Mouse (Mus musculus) forebrain, embryonic 11.5 days (tissue): ENCODE results near the gene Megf8. TPM values are rescaled to one million over a fixed set of nuclear protein-coding genes. Genes with fewer than 3 reads are reported as not detected.

Source experiments
- ATAC-seq: fragments of 200-750 bp; cut with Nextera tagmentation; replicated peaks from 2 replicates; pipeline ENCODE4 v1.8.0; 2017; ENCODE audit warnings: moderate TSS enrichment; ENCODE audit not compliant: low FRiP score
- DNase-seq: peaks from one replicate; pipeline ENCODE4 v3.0.0-alpha.2; 2017; ENCODE audit warnings: low spot score
- H3K27ac ChIP-seq: fragments of 300-500 bp; sonication (generic); 2 replicates; pipeline ENCODE4 v1.5.1; 2014; ENCODE audit warnings: low read depth, low read length
- H3K27me3 ChIP-seq: fragments of 300-500 bp; sonication (generic); 2 replicates; pipeline ENCODE4 v1.6.1; 2014; ENCODE audit warnings: mild to moderate bottlenecking, low read length, mixed read lengths; ENCODE audit not compliant: control insufficient read depth, insufficient read depth
- H3K36me3 ChIP-seq: fragments of 300-500 bp; sonication (generic); 2 replicates; pipeline ENCODE4 v1.6.1; 2014; ENCODE audit warnings: mild to moderate bottlenecking, low read length, moderate library complexity, mixed read lengths; ENCODE audit not compliant: control insufficient read depth, insufficient read depth
- H3K4me1 ChIP-seq: fragments of 300-500 bp; sonication (generic); replicated peaks from 2 replicates; pipeline ENCODE4 v1.6.1; 2014; ENCODE audit warnings: low read length, mixed read lengths; ENCODE audit not compliant: control insufficient read depth, insufficient read depth
- H3K4me2 ChIP-seq: fragments of 300-500 bp; sonication (generic); 2 replicates; pipeline ENCODE4 v1.6.1; 2014; ENCODE audit warnings: low read depth, mild to moderate bottlenecking, low read length, moderate library complexity, mixed read lengths; ENCODE audit not compliant: severe bottlenecking
- H3K4me3 ChIP-seq: fragments of 300-500 bp; sonication (generic); 2 replicates; pipeline ENCODE4 v1.5.1; 2014; ENCODE audit warnings: low read depth, low read length
- H3K9ac ChIP-seq: fragments of 300-500 bp; sonication (generic); 2 replicates; pipeline ENCODE4 v1.6.1; 2014; ENCODE audit warnings: low read length
- H3K9me3 ChIP-seq: fragments of 300-500 bp; sonication (generic); 2 replicates; pipeline ENCODE4 v1.6.1; 2016; ENCODE audit warnings: low read length, mixed read lengths; ENCODE audit not compliant: control insufficient read depth
- WGBS: fragments of 180-500 bp; shearing (Covaris S2); extraction: QIAGEN DNeasy Blood & Tissue Kit; methylation state at CpG from one replicate; pipeline ENCODE4 v1.1.7; 2014; 5-methylcytosine and 5-hydroxymethylcytosine counted together
- polyA plus RNA-seq: library from polyadenylated mRNA; unstranded; fragments of >200 nt; fragmentation: Nextera tagmentation; extraction: Ambion mirVana; gene quantifications from 2 replicates; pipeline ENCODE4 v1.2.1, GENCODE M21; 2014

Megf8 gene
- polyA plus RNA-seq, 1 experiment from 2014 or later, result 14.6 TPM

DNA sequence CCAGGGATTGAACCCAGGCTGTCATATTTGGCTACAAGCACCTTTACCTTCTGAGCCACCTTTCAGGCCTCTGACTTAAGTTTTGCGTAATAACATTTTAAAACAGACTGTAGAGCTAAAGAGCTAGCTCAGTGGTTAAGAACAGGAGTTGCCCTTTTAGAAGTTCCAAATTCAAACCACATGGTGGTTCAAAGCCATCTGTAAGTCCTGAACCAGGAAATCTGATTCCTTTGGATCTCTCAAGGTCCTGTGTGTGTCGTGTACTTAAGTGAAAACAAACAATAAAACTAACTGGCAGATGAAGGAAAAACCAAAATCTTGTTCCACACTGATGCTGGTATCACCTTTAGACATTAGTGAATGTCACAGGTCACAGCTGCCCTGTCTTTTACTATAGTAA, 84.6 kb downstream of the Megf8 start:
- H3K36me3 ChIP-seq, result no peaks in the 10 kb centered on the region
- DNase-seq, result no peak
- no peak overlapping the region for H3K27ac ChIP-seq
- H3K4me2 ChIP-seq, result no peak overlapping the region
- no peak for ATAC-seq
- H3K4me3 ChIP-seq, result no peak overlapping the region
- no peaks in the 10 kb centered on the region for H3K4me1 ChIP-seq
- no peak overlapping the region for H3K9ac ChIP-seq
- WGBS, result 64% methylated on average over 2 of the region's 2 CpGs
- no peaks in the 10 kb centered on the region for H3K27me3 ChIP-seq
- no peaks in the 10 kb centered on the region for H3K9me3 ChIP-seq

DNA sequence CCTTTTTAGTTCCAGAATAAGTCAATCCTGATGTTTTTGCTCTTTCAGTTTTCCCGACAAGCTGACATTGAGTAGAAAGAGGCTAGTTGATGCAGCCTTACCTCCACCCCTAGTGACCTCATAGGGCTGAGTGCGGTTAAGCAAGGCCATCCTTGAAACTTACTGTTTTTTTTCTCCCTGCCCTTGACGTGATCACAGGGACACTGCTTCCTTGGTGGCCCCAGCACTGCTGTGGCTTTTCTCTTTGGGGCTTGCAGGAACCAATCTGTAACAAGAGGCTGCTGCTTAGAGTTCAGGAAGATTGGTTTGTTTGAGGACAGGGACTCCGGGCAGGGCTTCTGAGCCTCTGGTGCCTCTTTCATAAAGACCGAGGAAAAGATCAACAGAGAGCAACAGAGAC, 85.0 kb downstream of the Megf8 start:
- DNase-seq (no peak), ATAC-seq (no peak)
- Histone ChIP-seq H3K36me3 (no peaks in the 10 kb centered on the region), H3K27ac (no peak overlapping the region), H3K4me2 (no peak overlapping the region), H3K9me3 (no peaks in the 10 kb centered on the region), H3K9ac (no peak overlapping the region), H3K27me3 (no peaks in the 10 kb centered on the region), H3K4me1 (no peaks in the 10 kb centered on the region), H3K4me3 (no peak overlapping the region)
- WGBS, result 23% methylated on average over 5 of the region's 5 CpGs

DNA sequence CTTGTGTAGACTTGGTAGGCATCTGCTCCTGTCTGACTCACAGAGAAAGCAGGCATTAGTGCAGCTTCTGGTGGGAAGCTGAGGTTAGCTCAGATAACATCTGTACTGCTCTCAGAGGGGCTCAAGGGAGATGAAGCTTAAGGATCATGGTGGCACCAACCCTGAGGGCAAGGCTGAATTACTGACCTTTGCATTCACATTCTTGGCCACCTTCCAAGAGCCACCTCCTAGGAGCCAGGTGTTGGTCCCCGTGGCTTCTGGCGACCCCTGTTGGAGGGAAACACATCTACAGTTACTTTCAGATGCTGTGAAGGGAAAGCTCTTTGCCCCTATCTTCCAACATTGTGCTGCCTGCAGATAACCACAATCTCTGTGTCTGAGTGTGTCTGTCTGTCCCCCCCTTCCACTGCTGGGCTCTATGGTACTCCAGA, 85.7 kb downstream of the Megf8 start:
- Histone ChIP-seq H3K4me2 (no peak overlapping the region), H3K9me3 (no peaks in the 10 kb centered on the region), H3K9ac (no peak overlapping the region), H3K4me1 (no peaks in the 10 kb centered on the region), H3K27ac (no peak overlapping the region), H3K27me3 (no peaks in the 10 kb centered on the region), H3K4me3 (no peak overlapping the region), H3K36me3 (no peaks in the 10 kb centered on the region)
- DNase-seq (no peak), ATAC-seq (no peak)
- WGBS, result 0% methylated on average over 2 of the region's 2 CpGs

DNA sequence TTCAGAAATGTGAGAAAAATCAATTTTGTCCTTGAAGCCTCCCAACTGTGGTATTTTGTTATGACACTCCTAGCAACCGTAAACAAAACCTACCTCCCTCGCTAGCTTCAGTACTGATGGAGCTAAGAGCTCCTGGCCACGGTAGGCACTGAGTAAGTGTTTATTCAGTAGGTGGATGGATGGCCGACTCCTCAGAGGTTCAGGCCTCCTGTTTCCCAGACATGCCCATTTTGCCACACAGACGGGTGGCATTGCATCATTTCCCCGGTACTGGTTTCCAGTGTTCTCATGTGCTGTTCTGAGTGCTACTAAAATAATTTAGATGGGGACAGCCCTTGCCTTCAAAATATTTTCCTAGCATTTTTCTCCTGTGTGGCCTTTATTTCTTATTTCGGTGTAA, 89.5 kb downstream of the Megf8 start:
- WGBS, result 85% methylated on average over 7 of the region's 7 CpGs
- Histone ChIP-seq H3K9me3 (no peaks in the 10 kb centered on the region), H3K36me3 (no peaks in the 10 kb centered on the region), H3K27me3 (no peaks in the 10 kb centered on the region), H3K4me3 (no peak overlapping the region), H3K27ac (no peak overlapping the region), H3K9ac (no peak overlapping the region), H3K4me1 (no peaks in the 10 kb centered on the region), H3K4me2 (no peak overlapping the region)
- ATAC-seq, result no peak
- DNase-seq, result no peak

DNA sequence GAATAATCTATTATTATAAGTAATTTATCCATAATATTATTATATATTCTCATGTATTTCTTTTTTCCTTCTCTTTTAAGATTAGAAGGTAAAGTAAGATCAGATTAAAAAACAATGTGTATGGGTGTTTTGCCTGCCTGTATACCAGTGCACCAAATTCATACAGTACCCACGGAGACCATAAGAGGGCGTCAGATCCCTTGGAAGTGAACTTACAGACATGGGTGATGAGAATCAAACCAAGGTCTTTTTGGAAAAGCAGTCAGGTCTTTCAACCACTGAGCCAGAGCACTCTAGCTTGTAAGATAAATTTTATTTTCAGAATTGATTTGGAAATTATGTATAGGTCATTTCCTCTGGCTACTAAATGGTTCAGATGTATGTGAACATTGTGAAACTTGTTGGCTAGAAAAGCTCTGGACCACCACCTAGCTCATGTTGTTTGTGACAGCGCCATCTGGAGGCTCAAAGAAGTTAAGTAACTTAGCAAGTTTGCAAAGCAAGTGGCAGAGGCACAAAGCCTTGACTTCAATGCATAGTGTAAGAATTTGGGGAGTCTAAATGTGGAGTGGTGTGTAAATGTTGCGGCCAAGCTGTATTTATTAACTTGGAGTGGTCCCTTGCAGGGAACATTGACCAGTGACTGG, 92.3 kb downstream of the Megf8 start:
- Histone ChIP-seq H3K36me3 (no peaks in the 10 kb centered on the region), H3K9me3 (no peaks in the 10 kb centered on the region), H3K27me3 (no peaks in the 10 kb centered on the region), H3K4me2 (no peak overlapping the region), H3K9ac (no peak overlapping the region), H3K4me1 (no peaks in the 10 kb centered on the region), H3K4me3 (no peak overlapping the region), H3K27ac (no peak overlapping the region)
- DNase-seq, result no peak
- 45% methylated on average over 4 of the region's 4 CpGs for WGBS
- no peak for ATAC-seq

DNA sequence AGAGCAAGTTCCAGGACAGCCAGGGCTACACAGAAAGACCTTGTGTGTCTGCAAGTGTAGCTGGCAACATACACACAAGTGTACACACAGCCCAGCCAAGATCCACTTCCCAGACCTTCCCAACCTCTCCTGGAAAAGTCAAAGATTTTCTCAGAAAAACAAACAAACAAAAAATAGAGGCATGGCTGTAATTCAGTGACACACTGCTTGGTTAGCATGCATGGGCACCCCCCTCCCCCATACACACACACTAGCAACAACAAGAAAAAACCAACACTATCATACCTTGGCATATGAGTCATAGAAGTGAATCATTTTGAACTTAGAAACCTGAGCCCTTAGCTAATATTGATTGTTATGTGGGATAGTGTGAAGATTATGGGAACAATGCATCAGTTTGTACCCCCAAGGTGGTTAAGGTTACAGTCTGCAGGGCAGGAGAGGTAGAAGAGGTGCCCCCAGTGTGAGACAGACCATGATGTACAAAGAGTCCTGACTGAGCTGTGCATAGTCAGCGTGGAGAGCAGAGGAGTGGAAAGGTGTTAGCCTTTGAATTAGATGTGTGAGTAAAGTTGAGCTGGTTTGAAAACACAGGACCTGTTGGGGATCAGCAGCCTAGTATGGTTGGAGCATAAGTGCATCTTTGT, 94.1 kb downstream of the Megf8 start:
- no peaks in the 10 kb centered on the region for H3K9me3 ChIP-seq
- no peaks in the 10 kb centered on the region for H3K36me3 ChIP-seq
- no peak overlapping the region for H3K27ac ChIP-seq
- ATAC-seq (no peak), DNase-seq (no peak)
- no peaks in the 10 kb centered on the region for H3K4me1 ChIP-seq
- no peak overlapping the region for H3K4me2 ChIP-seq
- no peak overlapping the region for H3K9ac ChIP-seq
- H3K27me3 ChIP-seq, result no peaks in the 10 kb centered on the region
- no peak overlapping the region for H3K4me3 ChIP-seq
- WGBS, result 69% methylated on average over 1 of the region's 1 CpGs

DNA sequence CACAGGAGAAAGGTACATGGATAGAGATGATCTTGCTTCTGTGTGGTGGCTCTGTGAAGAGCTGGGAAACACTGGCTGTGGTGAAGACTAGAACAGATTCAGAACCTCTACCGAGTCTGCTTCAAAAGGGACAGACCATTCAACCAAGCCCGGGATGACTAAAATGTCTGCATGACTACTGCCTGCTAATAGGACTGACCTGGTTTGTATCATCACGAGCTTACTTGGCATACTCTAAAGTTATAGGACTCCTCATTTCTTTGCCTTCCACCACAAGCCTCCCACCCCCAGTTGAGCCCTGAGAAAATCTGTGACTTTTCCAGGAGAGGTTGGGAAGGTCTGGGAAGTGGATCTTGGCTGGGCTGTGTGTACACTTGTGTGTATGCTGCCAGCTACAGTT, 94.9 kb downstream of the Megf8 start:
- 83% methylated on average over 3 of the region's 3 CpGs for WGBS
- H3K27me3 ChIP-seq, result no peaks in the 10 kb centered on the region

DNA sequence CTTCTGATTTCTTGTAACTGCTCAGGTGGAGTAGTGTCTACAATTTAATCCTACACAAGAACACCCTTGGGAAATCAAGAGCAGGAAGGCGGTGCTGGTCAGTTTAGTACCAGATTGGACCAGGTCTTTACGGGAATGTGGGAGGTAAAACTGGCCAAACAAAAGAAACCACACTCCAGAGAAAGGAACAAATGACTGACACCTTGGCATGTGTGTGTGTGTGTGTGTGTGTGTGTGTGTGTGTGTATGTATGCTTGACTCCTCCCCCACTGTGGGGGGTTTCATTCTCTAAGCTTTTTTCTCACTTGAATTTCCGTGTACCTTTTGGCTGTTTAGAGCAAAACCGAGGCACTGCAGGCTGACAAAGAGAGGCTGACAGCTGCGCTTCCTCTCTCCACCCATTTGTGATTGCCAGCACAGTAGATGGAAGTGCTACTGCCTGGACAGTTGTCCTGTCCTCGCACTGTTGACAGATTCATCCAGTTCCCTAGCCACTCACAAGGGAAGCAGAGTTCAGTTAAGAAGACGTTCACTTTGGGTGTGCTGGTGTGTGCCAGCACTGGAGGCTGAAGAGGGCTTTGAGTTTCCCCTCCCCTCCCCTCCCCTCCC, 96.0 kb downstream of the Megf8 start, which contains the start of gene Cxcl17:
Gene Cxcl17, minus strand, starts transcription at position 54 of the 609 bp plus-strand sequence.
- WGBS, result 55% methylated on average over 7 of the region's 7 CpGs
- no peak within 1 kb of the TSS for H3K9ac ChIP-seq
- no peak within 1 kb of the TSS for H3K4me2 ChIP-seq
- H3K4me1 ChIP-seq, result no peaks in the 10 kb centered on the region
- no peak within 1 kb of the TSS for H3K4me3 ChIP-seq
- no peak for DNase-seq
- ATAC-seq, result no peak
- no peaks in the 10 kb centered on the region for H3K27me3 ChIP-seq
- no peaks in the 10 kb centered on the region for H3K36me3 ChIP-seq
- H3K9me3 ChIP-seq, result no peaks in the 10 kb centered on the region
- H3K27ac ChIP-seq, result no peak within 1 kb of the TSS

More for the DNA sequence above, 94.9 kb downstream of the Megf8 start:
- no peak for ATAC-seq
- no peaks in the 10 kb centered on the region for H3K36me3 ChIP-seq
- no peaks in the 10 kb centered on the region for H3K9me3 ChIP-seq
- no peak overlapping the region for H3K4me3 ChIP-seq
- DNase-seq, result no peak
- H3K4me2 ChIP-seq, result no peak overlapping the region
- no peaks in the 10 kb centered on the region for H3K4me1 ChIP-seq
- H3K27ac ChIP-seq, result no peak overlapping the region
- H3K9ac ChIP-seq, result no peak overlapping the region
